Mouse (Mus musculus) forebrain, embryonic 11.5 days (tissue): ENCODE results near the gene Sox15. TPM values are rescaled to one million over a fixed set of nuclear protein-coding genes. Genes with fewer than 3 reads are reported as not detected.

Experiments used
- ATAC-seq: fragments of 200-750 bp; cut with Nextera tagmentation; replicated peaks from 2 replicates; pipeline ENCODE4 v1.8.0; 2017; ENCODE audit warnings: moderate TSS enrichment; ENCODE audit not compliant: low FRiP score
- DNase-seq: peaks from one replicate; pipeline ENCODE4 v3.0.0-alpha.2; 2017; ENCODE audit warnings: low spot score
- H3K27ac ChIP-seq: fragments of 300-500 bp; sonication (generic); 2 replicates; pipeline ENCODE4 v1.5.1; 2014; ENCODE audit warnings: low read depth, low read length
- H3K27me3 ChIP-seq: fragments of 300-500 bp; sonication (generic); 2 replicates; pipeline ENCODE4 v1.6.1; 2014; ENCODE audit warnings: mild to moderate bottlenecking, low read length, mixed read lengths; ENCODE audit not compliant: control insufficient read depth, insufficient read depth
- H3K36me3 ChIP-seq: fragments of 300-500 bp; sonication (generic); 2 replicates; pipeline ENCODE4 v1.6.1; 2014; ENCODE audit warnings: mild to moderate bottlenecking, low read length, moderate library complexity, mixed read lengths; ENCODE audit not compliant: control insufficient read depth, insufficient read depth
- H3K4me1 ChIP-seq: fragments of 300-500 bp; sonication (generic); replicated peaks from 2 replicates; pipeline ENCODE4 v1.6.1; 2014; ENCODE audit warnings: low read length, mixed read lengths; ENCODE audit not compliant: control insufficient read depth, insufficient read depth
- H3K4me2 ChIP-seq: fragments of 300-500 bp; sonication (generic); 2 replicates; pipeline ENCODE4 v1.6.1; 2014; ENCODE audit warnings: low read depth, mild to moderate bottlenecking, low read length, moderate library complexity, mixed read lengths; ENCODE audit not compliant: severe bottlenecking
- H3K4me3 ChIP-seq: fragments of 300-500 bp; sonication (generic); 2 replicates; pipeline ENCODE4 v1.5.1; 2014; ENCODE audit warnings: low read depth, low read length
- H3K9ac ChIP-seq: fragments of 300-500 bp; sonication (generic); 2 replicates; pipeline ENCODE4 v1.6.1; 2014; ENCODE audit warnings: low read length
- H3K9me3 ChIP-seq: fragments of 300-500 bp; sonication (generic); 2 replicates; pipeline ENCODE4 v1.6.1; 2016; ENCODE audit warnings: low read length, mixed read lengths; ENCODE audit not compliant: control insufficient read depth
- WGBS: fragments of 180-500 bp; shearing (Covaris S2); extraction: QIAGEN DNeasy Blood & Tissue Kit; methylation state at CpG from one replicate; pipeline ENCODE4 v1.1.7; 2014; 5-methylcytosine and 5-hydroxymethylcytosine counted together
- polyA plus RNA-seq: library from polyadenylated mRNA; unstranded; fragments of >200 nt; fragmentation: Nextera tagmentation; extraction: Ambion mirVana; gene quantifications from 2 replicates; pipeline ENCODE4 v1.2.1, GENCODE M21; 2014

Sox15 gene
- polyA plus RNA-seq, 1 experiment from 2014 or later = not detected

DNA sequence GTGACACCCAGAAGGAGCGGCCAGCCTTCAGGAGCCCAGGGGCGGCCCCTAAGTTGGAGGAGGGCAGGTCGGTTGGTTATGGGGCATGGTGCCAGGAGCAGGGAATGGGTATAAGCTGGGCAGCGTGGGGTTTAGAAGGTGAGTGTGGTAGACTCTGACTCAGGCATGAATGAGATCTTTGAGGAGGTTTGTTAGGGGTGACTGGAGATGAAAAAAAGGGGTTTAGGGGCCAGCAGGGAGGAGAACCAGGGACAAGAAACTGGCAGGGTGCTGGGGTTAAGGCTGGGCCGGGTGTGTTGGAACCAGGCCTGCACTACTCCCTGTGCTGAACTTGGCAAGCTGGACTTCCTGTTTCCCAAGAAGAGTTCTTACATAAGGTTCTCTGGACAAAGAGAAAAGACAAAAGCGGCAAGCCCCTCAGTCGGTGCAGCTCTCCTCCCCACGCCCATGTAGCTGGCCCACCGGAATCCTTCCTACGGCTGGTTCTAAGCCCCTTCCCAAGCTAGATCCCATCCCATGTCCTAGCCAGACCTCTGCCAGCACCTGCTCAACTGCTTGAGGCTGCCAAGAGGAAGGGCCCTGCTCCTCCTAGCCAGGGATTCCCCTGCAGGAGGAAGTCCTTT is 30.5 kb downstream of the Sox15 start, which contains the start of gene Tnfsf13:
Gene Tnfsf13 (minus strand): TSS at position 259 of the 623 bp plus-strand sequence.
- WGBS = 63% methylated on average over 10 of the region's 10 CpGs
- H3K36me3 ChIP-seq = no peaks in the 10 kb centered on the region
- no peaks in the 10 kb centered on the region for H3K9me3 ChIP-seq
- no peaks in the 10 kb centered on the region for H3K27me3 ChIP-seq
- peaks cover 9% of the 10 kb centered on the region; the same call in 1 of the 2 replicates for H3K4me1 ChIP-seq
- DNase-seq (no peak), ATAC-seq (no peak)
- no peak within 1 kb of the TSS for H3K27ac ChIP-seq
- H3K4me3 ChIP-seq = no peak within 1 kb of the TSS
- H3K9ac ChIP-seq = no peak within 1 kb of the TSS
- no peak within 1 kb of the TSS for H3K4me2 ChIP-seq

DNA sequence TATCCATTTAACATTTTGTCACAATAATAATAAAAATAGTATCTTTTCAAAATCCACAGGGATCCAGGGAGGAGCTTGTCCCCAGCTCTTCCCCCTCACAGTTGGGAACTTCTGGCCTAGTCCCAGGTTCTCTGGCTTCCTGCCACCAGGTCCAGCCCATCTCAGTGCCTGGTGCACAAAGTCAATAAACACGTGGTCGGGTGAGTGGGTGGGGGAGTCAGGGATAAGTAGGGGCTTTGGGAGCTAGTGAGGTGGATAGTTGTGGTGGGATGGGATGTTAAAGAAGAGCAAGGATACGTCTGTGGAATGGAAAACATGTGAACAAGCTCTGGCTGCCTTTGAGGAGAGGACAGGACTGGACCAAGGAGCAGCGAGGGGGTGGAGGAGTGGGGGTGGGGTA is 31.3 kb downstream of the Sox15 start:
- Histone ChIP-seq H3K4me1 (peaks cover 4% of the 10 kb centered on the region; the same call in 1 of the 2 replicates), H3K9me3 (no peaks in the 10 kb centered on the region), H3K36me3 (no peaks in the 10 kb centered on the region), H3K27me3 (no peaks in the 10 kb centered on the region), H3K27ac (no peak overlapping the region), H3K4me2 (no peak overlapping the region), H3K4me3 (no peak overlapping the region), H3K9ac (no peak overlapping the region)
- no peak for DNase-seq
- WGBS = 18% methylated on average over 4 of the region's 4 CpGs
- no peak for ATAC-seq

DNA sequence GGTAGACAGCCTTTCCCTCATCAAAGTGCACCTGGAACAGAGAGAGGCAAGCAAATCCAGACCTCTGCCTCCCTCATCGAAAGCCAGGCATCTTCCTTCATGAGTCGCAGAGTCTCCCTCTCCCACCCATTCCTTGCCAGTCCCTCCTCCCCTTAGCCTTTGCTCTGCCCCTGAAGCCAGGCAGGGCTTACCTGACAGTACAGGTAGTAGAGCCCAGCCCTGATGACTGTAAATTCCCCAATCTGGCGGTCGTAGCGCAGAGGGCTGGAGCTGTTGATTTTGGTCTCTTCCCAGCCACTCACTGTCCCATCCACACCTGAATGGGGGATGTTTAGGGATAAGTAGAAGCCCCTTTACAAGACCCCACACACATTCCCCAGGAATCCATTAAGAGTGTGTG is 31.9 kb downstream of the Sox15 start:
- Histone ChIP-seq H3K36me3 (no peaks in the 10 kb centered on the region), H3K27me3 (no peaks in the 10 kb centered on the region), H3K9ac (no peak overlapping the region), H3K4me1 (peaks cover 4% of the 10 kb centered on the region; the same call in 1 of the 2 replicates), H3K9me3 (no peaks in the 10 kb centered on the region), H3K4me3 (no peak overlapping the region), H3K4me2 (no peak overlapping the region), H3K27ac (no peak overlapping the region)
- DNase-seq (no peak), ATAC-seq (no peak)
- WGBS = 65% methylated on average over 5 of the region's 5 CpGs

DNA sequence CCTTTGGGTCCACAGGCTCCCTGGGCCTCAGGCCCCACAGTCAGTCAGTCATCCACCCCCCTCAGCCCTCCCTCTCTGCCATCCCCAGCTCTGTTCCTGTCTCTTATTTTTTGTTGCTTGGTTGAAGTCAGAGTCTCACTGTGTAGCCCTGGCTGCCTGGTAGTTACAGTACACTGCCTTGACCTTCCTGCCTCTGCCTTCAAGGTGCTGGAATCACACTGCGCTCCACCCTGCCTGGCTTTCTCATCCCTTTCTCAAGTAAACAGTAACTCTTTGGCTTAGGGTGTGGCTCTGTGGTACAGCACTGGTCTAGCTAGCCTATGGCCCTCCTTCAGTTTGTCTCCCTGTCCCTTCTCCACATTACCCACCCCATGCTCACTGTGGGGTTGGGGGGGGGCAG is 34.8 kb downstream of the Sox15 start:
- H3K9ac ChIP-seq = no peak overlapping the region
- 100% methylated on average over 1 of the region's 1 CpGs for WGBS
- DNase-seq = no peak
- no peaks in the 10 kb centered on the region for H3K27me3 ChIP-seq
- no peak overlapping the region for H3K27ac ChIP-seq
- H3K4me3 ChIP-seq = no peak overlapping the region
- no peak overlapping the region for H3K4me2 ChIP-seq
- ATAC-seq = no peak
- no peaks in the 10 kb centered on the region for H3K36me3 ChIP-seq
- 0 out of 2 replicates have a peak, but pooled peaks cover 1% of the 10 kb centered on the region for H3K4me1 ChIP-seq
- no peaks in the 10 kb centered on the region for H3K9me3 ChIP-seq

DNA sequence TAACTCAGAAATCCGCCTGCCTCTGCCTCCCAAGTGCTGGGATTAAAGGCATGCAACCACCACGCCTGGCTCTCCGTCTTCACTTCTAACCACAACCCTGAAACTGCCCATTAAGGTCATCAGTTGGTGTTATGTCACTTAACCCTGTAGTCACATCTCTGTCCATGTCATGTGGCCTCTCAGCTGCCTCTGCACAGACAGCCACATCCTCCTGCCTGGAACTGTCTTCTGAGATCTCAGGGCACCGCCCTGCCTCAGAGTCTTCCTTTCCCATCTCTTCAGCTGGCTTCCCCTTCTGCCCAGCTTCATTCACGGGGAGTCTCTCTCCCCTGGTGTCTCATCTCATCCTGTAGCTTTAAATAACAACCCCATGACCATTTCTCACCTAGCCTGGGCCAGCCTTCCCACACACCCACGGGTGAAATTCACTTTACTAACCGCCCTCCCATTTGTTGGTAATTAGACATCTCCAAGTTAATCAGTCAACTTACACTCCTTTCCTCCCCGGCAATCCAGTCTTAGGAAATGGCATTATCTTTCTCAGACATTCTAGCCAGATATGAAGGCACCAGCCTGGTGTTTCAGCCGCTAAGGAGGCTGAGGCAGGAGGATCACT is 37.2 kb downstream of the Sox15 start:
- Histone ChIP-seq H3K27ac (no peak overlapping the region), H3K4me3 (no peak overlapping the region), H3K4me1 (peaks cover 7% of the 10 kb centered on the region), H3K36me3 (no peaks in the 10 kb centered on the region), H3K9me3 (no peaks in the 10 kb centered on the region), H3K4me2 (no peak overlapping the region), H3K9ac (no peak overlapping the region), H3K27me3 (no peaks in the 10 kb centered on the region)
- ATAC-seq = no peak
- DNase-seq = no peak
- 83% methylated on average over 9 of the region's 9 CpGs for WGBS

- Histone ChIP-seq H3K27ac (no peak overlapping the region), H3K4me1 (peaks cover 7% of the 10 kb centered on the region), H3K9ac (no peak overlapping the region), H3K27me3 (no peaks in the 10 kb centered on the region), H3K9me3 (no peaks in the 10 kb centered on the region), H3K4me3 (no peak overlapping the region), H3K36me3 (no peaks in the 10 kb centered on the region), H3K4me2 (no peak overlapping the region)
- 85% methylated on average over 6 of the region's 6 CpGs for WGBS
- DNase-seq (no peak), ATAC-seq (no peak)
Measured at GRCm38 (mm10) chr11:69692863-69693262, 37.7 kb downstream of the Sox15 start.

- Histone ChIP-seq H3K9me3 (no peaks in the 10 kb centered on the region), H3K36me3 (no peaks in the 10 kb centered on the region), H3K4me3 (no peak overlapping the region), H3K27ac (no peak overlapping the region), H3K27me3 (no peaks in the 10 kb centered on the region), H3K4me2 (no peak overlapping the region), H3K4me1 (peaks cover 7% of the 10 kb centered on the region), H3K9ac (no peak overlapping the region)
- WGBS = 66% methylated on average over 11 of the region's 11 CpGs
- ATAC-seq (no peak), DNase-seq (no peak)
Measured at GRCm38 (mm10) chr11:69693421-69693965, 38.4 kb downstream of the Sox15 start.

- no peak for DNase-seq
- ATAC-seq = no peak
- no peaks in the 10 kb centered on the region for H3K9me3 ChIP-seq
- peak overlapping the region; percentile 90 for H3K4me2 ChIP-seq
- no peaks in the 10 kb centered on the region for H3K36me3 ChIP-seq
- WGBS = 33% methylated on average over 6 of the region's 6 CpGs
- peak overlapping the region; percentile 40; the same call in 1 of the 2 replicates for H3K4me3 ChIP-seq
- H3K9ac ChIP-seq = peak overlapping the region; percentile 75; the same call in 1 of the 2 replicates
- no peak overlapping the region for H3K27ac ChIP-seq
- H3K27me3 ChIP-seq = no peaks in the 10 kb centered on the region
- H3K4me1 ChIP-seq = peaks cover 7% of the 10 kb centered on the region
Measured at GRCm38 (mm10) chr11:69695046-69695360, 39.9 kb downstream of the Sox15 start.
